Mouse (Mus musculus) liver, embryonic 11.5 days (tissue): ENCODE measurements around the gene Lpin2. TPM values are rescaled to one million over a fixed set of nuclear protein-coding genes. Genes with fewer than 3 reads are reported as not detected.

Source experiments
- ATAC-seq: fragments of 200-750 bp; cut with Nextera tagmentation; replicated peaks from 2 replicates; pipeline ENCODE4 v1.8.0; 2017; ENCODE audit warnings: moderate number of reproducible peaks, mild to moderate bottlenecking, moderate TSS enrichment, moderate library complexity; ENCODE audit not compliant: low FRiP score
- DNase-seq: peaks from one replicate; pipeline ENCODE4 v3.0.0-alpha.2; 2017; ENCODE audit warnings: low spot score
- H3K27ac ChIP-seq: fragments of 300-500 bp; sonication (generic); 2 replicates; pipeline ENCODE4 v1.5.1; 2014; ENCODE audit warnings: mild to moderate bottlenecking, low read depth, low read length, control low read depth
- H3K27me3 ChIP-seq: fragments of 300-500 bp; sonication (generic); replicated peaks from 2 replicates; pipeline ENCODE4 v1.6.1; 2014; ENCODE audit warnings: low read length, mixed read lengths; ENCODE audit not compliant: control insufficient read depth, insufficient read depth
- H3K36me3 ChIP-seq: fragments of 300-500 bp; sonication (generic); 2 replicates; pipeline ENCODE4 v1.6.1; 2014; ENCODE audit warnings: mild to moderate bottlenecking, low read length, moderate library complexity, mixed read lengths; ENCODE audit not compliant: control insufficient read depth, insufficient read depth
- H3K4me1 ChIP-seq: fragments of 300-500 bp; sonication (generic); replicated peaks from 2 replicates; pipeline ENCODE4 v1.6.1; 2014; ENCODE audit warnings: low read length, mixed read lengths; ENCODE audit not compliant: control insufficient read depth, insufficient read depth
- H3K4me2 ChIP-seq: fragments of 300-500 bp; sonication (generic); 2 replicates; pipeline ENCODE4 v1.6.1; 2014; ENCODE audit warnings: mild to moderate bottlenecking, control low read depth, moderate library complexity
- H3K4me3 ChIP-seq: fragments of 300-500 bp; sonication (generic); 2 replicates; pipeline ENCODE4 v1.5.1; 2014; ENCODE audit warnings: low read depth, low read length, control low read depth
- H3K9ac ChIP-seq: fragments of 300-500 bp; sonication (generic); 2 replicates; pipeline ENCODE4 v1.6.1; 2014; ENCODE audit warnings: low read depth, low read length, control low read depth
- H3K9me3 ChIP-seq: fragments of 300-500 bp; sonication (generic); 2 replicates; pipeline ENCODE4 v1.6.1; 2016; ENCODE audit warnings: low read length, inconsistent platforms, mixed read lengths; ENCODE audit not compliant: control insufficient read depth
- WGBS: fragments of 180-500 bp; shearing (Covaris S2); extraction: QIAGEN DNeasy Blood & Tissue Kit; methylation state at CpG from one replicate; pipeline ENCODE4 v1.1.7; 2014; 5-methylcytosine and 5-hydroxymethylcytosine counted together
- polyA plus RNA-seq: library from polyadenylated mRNA; unstranded; fragments of >200 nt; fragmentation: Nextera tagmentation; extraction: Ambion mirVana; gene quantifications from 2 replicates; pipeline ENCODE4 v1.2.1, GENCODE M21; 2014

The Lpin2 gene
- polyA plus RNA-seq, 1 experiment from 2014 or later: 37.7 TPM

GRCm38 (mm10) chr17:71179551-71180309, 2.6 kb upstream of the Lpin2 start:
- DNase-seq (no peak), ATAC-seq (no peak)
- no peak overlapping the region for H3K9ac ChIP-seq
- H3K27me3 ChIP-seq: no peaks in the 10 kb centered on the region
- no peak overlapping the region for H3K4me3 ChIP-seq
- no peaks in the 10 kb centered on the region for H3K36me3 ChIP-seq
- H3K4me2 ChIP-seq: no peak overlapping the region
- peaks cover 29% of the 10 kb centered on the region for H3K4me1 ChIP-seq
- no peak overlapping the region for H3K27ac ChIP-seq
- no peaks in the 10 kb centered on the region for H3K9me3 ChIP-seq
- WGBS: 82% methylated on average over 11 of the region's 11 CpGs

GRCm38 (mm10) chr17:71180601-71181000, 1.8 kb upstream of the Lpin2 start:
- Histone ChIP-seq H3K4me1 (peaks cover 37% of the 10 kb centered on the region), H3K27me3 (no peaks in the 10 kb centered on the region), H3K4me3 (no peak overlapping the region), H3K36me3 (no peaks in the 10 kb centered on the region), H3K9ac (no peak overlapping the region), H3K4me2 (no peak overlapping the region), H3K9me3 (no peaks in the 10 kb centered on the region), H3K27ac (no peak overlapping the region)
- 93% methylated on average over 4 of the region's 4 CpGs for WGBS
- ATAC-seq: no peak
- DNase-seq: no peak

- DNase-seq (peak; percentile 94), ATAC-seq (peak; percentile 95)
- WGBS: under 1% methylated on average over 71 of the region's 71 CpGs
- peaks cover 50% of the 10 kb centered on the region for H3K4me1 ChIP-seq
- peak overlapping the region; percentile 83 for H3K9ac ChIP-seq
- H3K4me3 ChIP-seq: peak overlapping the region; percentile 75
- peak overlapping the region; percentile 95 for H3K27ac ChIP-seq
- H3K4me2 ChIP-seq: peak overlapping the region; percentile 96
- no peaks in the 10 kb centered on the region for H3K36me3 ChIP-seq
- H3K27me3 ChIP-seq: no peaks in the 10 kb centered on the region
- no peaks in the 10 kb centered on the region for H3K9me3 ChIP-seq
These were observed 704 bp downstream of the Lpin2 start for GRCm38 (mm10) chr17:71182871-71183656.

DNA sequence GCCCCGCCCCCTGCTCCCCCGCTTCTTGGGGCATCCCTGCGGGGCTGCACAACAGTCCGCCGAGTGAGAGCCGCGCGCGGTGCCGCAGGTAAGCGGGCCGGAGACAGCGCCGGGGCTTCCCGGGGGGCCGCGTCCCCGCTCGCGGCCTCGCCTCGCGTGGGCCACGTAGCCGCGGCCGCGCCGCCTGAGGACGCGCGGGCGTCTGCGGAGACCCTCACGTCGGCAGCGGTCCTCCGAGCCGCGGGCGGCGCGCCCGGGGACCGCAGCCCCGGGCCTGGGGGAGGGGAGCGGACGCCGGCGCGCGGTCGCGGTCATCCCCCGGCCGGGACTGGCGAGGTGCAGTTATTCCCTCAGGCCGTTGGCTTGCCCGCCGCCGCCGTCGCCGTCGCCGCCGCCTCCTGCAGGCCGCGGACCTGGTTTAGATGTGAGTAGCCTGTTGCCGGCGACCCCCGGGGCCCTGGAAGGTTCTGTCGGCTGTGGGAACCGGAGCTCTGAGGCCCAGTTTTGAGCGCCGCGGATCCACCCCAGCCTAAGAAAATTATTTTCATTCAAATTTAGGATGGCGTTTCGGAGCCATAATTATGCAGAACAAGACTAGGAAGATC, 1.4 kb downstream of the Lpin2 start:
- Histone ChIP-seq H3K4me1 (peaks cover 46% of the 10 kb centered on the region), H3K27me3 (no peaks in the 10 kb centered on the region), H3K36me3 (no peaks in the 10 kb centered on the region), H3K27ac (peak overlapping the region; percentile 95), H3K9me3 (no peaks in the 10 kb centered on the region), H3K4me3 (peak overlapping the region; percentile 75), H3K9ac (peak overlapping the region; percentile 83), H3K4me2 (peak overlapping the region; percentile 96)
- WGBS: under 1% methylated on average over 76 of the region's 79 CpGs
- DNase-seq (peak; percentile 69), ATAC-seq (no peak; the same call in 1 of the 2 replicates)

DNA sequence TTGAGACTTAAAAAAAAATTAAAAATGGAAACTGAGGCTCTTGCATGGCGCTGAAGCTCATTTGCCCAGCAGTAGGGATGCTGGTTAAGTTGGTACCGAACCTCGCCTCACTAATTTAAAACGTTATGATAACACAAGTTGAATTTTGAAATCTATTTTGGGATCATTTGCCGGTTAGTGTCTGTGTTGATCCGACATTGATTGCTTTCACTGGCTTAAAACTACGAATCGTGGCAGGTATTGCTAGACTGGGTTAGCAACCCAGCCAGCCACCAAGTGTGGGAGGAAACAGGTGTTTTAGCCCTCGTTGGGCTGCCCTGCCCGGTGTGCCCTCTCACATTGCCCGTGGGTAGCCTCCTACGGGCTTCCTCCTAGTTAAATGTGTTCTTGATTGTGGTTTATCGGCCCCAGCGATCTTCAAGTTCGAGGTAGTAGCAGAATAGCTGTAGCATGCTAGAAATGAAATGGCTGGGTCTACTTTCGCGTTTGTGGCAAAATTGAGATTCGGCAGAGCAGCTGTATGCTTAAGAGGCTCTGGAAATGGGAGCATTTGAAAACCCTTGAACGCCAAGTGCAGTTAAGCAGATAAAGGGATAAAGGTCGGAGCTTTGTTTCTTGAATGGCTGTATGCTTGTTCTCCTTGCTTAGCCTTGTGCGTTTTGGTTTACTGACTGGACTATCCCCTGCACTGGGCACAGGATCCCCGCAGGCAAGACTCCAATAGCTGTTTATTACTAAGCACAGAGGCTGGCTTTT, 2.2 kb downstream of the Lpin2 start:
- Histone ChIP-seq H3K9me3 (no peaks in the 10 kb centered on the region), H3K27ac (peak overlapping the region; percentile 95), H3K36me3 (no peaks in the 10 kb centered on the region), H3K27me3 (no peaks in the 10 kb centered on the region), H3K4me1 (peaks cover 41% of the 10 kb centered on the region), H3K4me2 (peak overlapping the region; percentile 96), H3K9ac (peak overlapping the region; percentile 83), H3K4me3 (peak overlapping the region; percentile 75)
- DNase-seq (no peak), ATAC-seq (no peak)
- 14% methylated on average over 22 of the region's 22 CpGs for WGBS

DNA sequence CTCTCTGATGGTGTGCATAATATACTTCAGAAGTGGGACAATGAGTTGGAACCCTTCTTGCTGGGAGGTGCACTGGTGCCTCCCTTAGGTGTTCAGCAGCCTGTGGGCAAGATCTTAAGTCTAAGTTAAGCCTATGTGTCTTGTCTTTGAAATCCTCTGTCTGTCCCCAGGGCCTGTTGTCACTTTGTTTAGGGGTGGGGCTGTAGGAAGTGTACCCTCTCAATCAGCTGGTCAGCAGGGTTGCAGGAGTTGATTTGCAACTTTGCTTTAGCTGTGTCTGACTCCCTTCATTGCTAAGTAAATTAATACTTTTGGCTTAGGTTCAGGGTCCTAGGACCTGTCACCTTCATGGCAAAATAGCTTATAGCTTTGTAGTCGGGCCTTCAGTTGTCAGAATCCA, 3.0 kb downstream of the Lpin2 start:
- ATAC-seq (no peak), DNase-seq (no peak)
- Histone ChIP-seq H3K36me3 (no peaks in the 10 kb centered on the region), H3K9me3 (no peaks in the 10 kb centered on the region), H3K27ac (no peak overlapping the region; the same call in 1 of the 2 replicates), H3K4me3 (peak overlapping the region; percentile 75), H3K27me3 (no peaks in the 10 kb centered on the region), H3K4me1 (peaks cover 44% of the 10 kb centered on the region), H3K4me2 (peak overlapping the region; percentile 96), H3K9ac (peak overlapping the region; percentile 83)
- WGBS: 65% methylated on average over 1 of the region's 1 CpGs

GRCm38 (mm10) chr17:71190589-71190988, 8.2 kb downstream of the Lpin2 start:
- WGBS: 83% methylated on average over 7 of the region's 7 CpGs
- ATAC-seq: no peak
- no peak for DNase-seq

DNA sequence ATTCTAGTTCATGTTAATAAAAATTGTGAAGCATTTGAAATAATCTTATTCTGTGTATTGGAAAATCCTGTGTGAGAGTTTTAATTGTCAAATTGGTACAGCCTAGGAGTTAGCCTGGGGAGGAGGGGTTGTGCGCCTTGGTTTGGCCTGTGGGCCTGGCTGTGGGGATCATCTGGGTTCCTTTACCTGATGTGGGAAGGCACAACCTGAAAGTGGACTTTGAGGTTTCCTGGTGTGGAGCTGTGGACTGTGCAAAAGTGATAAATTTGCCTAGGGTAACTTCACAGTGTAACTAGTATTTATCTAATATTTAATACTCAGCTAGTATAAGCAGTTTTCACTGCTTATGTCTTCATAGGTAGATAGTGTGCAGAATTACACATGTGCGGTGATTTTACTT, 8.7 kb downstream of the Lpin2 start:
- Histone ChIP-seq H3K27ac (no peak overlapping the region), H3K9me3 (no peaks in the 10 kb centered on the region), H3K4me3 (no peak overlapping the region), H3K4me2 (no peak overlapping the region), H3K36me3 (no peaks in the 10 kb centered on the region), H3K27me3 (no peaks in the 10 kb centered on the region), H3K4me1 (peaks cover 45% of the 10 kb centered on the region), H3K9ac (no peak overlapping the region)
- ATAC-seq: no peak
- no peak for DNase-seq
- WGBS: 95% methylated on average over 2 of the region's 2 CpGs

More at GRCm38 (mm10) chr17:71190589-71190988, 8.2 kb downstream of the Lpin2 start:
- no peak overlapping the region for H3K4me2 ChIP-seq
- H3K4me3 ChIP-seq: no peak overlapping the region
- no peak overlapping the region for H3K9ac ChIP-seq
- H3K27ac ChIP-seq: no peak overlapping the region
- H3K36me3 ChIP-seq: no peaks in the 10 kb centered on the region
- no peaks in the 10 kb centered on the region for H3K27me3 ChIP-seq
- peaks cover 43% of the 10 kb centered on the region for H3K4me1 ChIP-seq
- H3K9me3 ChIP-seq: no peaks in the 10 kb centered on the region
